Mouse (Mus musculus): ENCODE results near the gene Scpep1. TPM values are rescaled to one million over a fixed set of nuclear protein-coding genes. Genes with fewer than 3 reads are reported as not detected.
"Not testable (repeated sequence)": the region's sequence is repeated elsewhere in the genome, so short reads cannot be mapped to it uniquely, and the experiment has no call there.

Scpep1 gene
- total and polyA plus RNA-seq, 2 experiments from 2014 or later, result 26.0 to 33.3 TPM

DNA sequence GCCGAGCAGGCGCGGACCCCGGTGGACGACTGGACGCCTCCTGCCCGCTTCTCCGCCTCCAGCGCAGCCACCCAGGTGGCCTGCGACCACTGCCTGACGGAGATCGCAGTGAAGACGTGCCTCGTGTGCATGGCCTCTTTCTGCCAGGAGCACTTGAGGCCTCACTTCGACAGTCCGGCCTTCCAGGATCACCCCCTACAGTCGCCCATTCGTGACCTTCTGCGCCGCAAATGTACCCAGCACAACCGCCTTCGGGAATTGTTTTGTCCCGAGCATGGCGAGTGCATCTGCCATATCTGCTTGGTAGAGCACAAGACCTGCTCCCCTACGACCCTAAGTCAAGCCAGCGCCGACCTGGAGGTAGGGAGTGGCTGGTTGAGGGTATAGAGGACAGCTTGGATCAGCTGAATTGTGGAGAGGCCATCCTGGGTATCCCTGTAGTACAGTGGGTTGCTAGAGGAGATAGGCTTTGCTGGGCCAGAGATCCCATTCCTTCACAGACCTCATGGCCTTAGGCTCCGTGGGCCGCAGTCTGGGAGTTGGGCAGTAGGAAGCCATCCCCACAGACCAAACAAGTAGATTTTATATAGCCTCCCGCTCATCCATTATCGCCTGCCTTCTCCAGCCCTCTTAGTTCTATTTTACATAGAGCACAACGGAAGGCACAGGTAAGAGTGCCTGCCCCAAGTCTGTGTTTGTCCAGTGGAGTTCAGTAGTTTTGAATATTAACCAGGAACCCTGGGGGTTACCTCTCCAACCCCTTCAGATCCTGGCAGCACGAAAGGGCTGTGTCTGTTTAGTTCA lies 44.7 kb upstream of the Scpep1 start:
- WGBS, result 32% methylated on average over 33 of the region's 33 CpGs
- H3K4me1 ChIP-seq (ENCODE audit: insufficient read depth, low read length), result no peaks in the 10 kb centered on the region; the same call in 1 of the 2 replicates
- H3K27me3 ChIP-seq (ENCODE audit: insufficient read depth, low read length), result peaks cover 11% of the 10 kb centered on the region; the same call in 1 of the 2 replicates
- no peaks in the 10 kb centered on the region for H3K36me3 ChIP-seq (ENCODE audit: insufficient read depth, low read length)
- no peak for ATAC-seq
- peak overlapping the region; percentile 48 for H3K9ac ChIP-seq (replicated peaks; ENCODE audit: low read length)
- H3K9me3 ChIP-seq (ENCODE audit: low read length), result no peaks in the 10 kb centered on the region
- no peak for TF ChIP-seq CTCF (IDR thresholded peaks at IDR 0.05; ENCODE audit: low read depth)
- no peak for DNase-seq (ENCODE audit: low spot score)
- H3K4me2 ChIP-seq (ENCODE audit: low read depth, low read length), result peak overlapping the region; percentile 50
- H3K27ac ChIP-seq, result peak overlapping the region; percentile 45; the same call in 1 of the 2 replicates
- H3K4me3 ChIP-seq (ENCODE audit: low read length), result peak overlapping the region; percentile 40

DNA sequence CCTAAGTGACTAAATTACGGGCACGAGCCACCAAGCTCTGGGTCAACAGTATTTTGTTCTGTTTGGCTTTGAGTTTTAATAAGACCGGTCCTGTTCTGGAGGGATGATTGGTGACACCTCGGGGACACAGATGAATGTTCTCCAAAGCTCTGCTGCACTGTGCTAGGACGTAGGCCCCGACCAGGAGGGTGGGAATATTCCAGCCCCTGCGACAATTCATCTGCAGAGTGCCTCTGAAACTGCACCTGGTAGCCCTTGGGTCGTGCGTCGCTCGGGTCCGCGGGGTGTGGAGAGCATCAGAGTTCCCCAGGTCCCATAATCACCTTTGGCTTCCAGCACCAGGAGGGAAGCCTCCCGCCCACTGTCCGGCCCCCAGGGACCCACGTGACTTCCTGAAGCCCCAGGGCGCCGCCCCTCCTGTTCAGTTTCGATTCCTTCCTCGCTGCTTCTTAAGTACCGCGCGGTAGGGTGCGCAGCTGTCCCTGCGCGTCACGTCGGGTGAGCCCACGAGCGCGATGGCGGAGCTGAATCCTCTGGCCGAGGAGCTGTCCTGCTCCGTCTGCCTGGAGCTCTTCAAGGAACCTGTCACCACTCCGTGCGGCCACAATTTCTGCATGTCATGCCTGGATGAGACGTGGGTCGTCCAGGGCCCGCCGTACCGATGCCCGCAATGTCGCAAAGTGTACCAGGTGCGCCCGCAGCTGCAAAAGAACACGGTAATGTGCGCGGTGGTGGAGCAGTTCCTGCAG lies 43.9 kb upstream of the Scpep1 start, which contains the start of gene Trim25:
Gene Trim25, plus strand, starts transcription at position 403 of the 749 bp plus-strand sequence.
- Histone ChIP-seq H3K27ac (peak within 1 kb of the TSS; percentile 45; the same call in 1 of the 2 replicates), H3K36me3 (ENCODE audit: insufficient read depth, low read length) (no peaks in the 10 kb centered on the region), H3K9me3 (ENCODE audit: low read length) (no peaks in the 10 kb centered on the region), H3K4me2 (ENCODE audit: low read depth, low read length) (peak within 1 kb of the TSS; percentile 50), H3K4me3 (ENCODE audit: low read length) (peak within 1 kb of the TSS; percentile 40), H3K4me1 (ENCODE audit: insufficient read depth, low read length) (no peaks in the 10 kb centered on the region; the same call in 1 of the 2 replicates), H3K9ac (replicated peaks; ENCODE audit: low read length) (peak within 1 kb of the TSS; percentile 48), H3K27me3 (ENCODE audit: insufficient read depth, low read length) (peaks cover 11% of the 10 kb centered on the region; the same call in 1 of the 2 replicates)
- DNase-seq (ENCODE audit: low spot score) (peak; percentile 75), ATAC-seq (peak; percentile 65)
- TF ChIP-seq CTCF (IDR thresholded peaks at IDR 0.05; ENCODE audit: low read depth), result no peak
- 4% methylated on average over 48 of the region's 48 CpGs for WGBS

DNA sequence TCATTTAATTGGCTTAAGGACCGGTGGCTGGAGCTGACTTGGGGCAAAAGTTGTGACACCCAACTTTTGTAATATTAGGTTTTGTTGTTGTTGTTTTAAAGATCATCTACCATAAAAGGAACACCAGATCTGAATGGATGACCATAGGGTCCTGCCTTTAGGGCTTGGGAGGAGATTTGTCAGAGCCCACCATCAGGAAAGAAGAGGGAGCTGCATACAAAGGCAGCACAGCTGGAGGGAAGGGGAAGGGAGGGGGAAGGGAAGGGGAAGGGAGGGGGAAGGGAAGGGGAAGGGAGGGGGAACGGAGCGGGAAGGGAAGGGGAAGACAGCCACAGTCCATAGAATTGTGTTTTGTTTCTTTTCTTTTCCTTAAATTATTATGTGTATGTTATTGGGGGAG lies 43.1 kb upstream of the Scpep1 start:
- H3K9me3 ChIP-seq (ENCODE audit: low read length), result no peaks in the 10 kb centered on the region
- no peak for ATAC-seq
- H3K27me3 ChIP-seq (ENCODE audit: insufficient read depth, low read length), result peaks cover 11% of the 10 kb centered on the region; the same call in 1 of the 2 replicates
- no peak for DNase-seq (ENCODE audit: low spot score)
- WGBS, result 12% methylated on average over 3 of the region's 3 CpGs
- TF ChIP-seq CTCF (IDR thresholded peaks at IDR 0.05; ENCODE audit: low read depth), result no peak
- no peak overlapping the region for H3K4me2 ChIP-seq (ENCODE audit: low read depth, low read length)
- H3K36me3 ChIP-seq (ENCODE audit: insufficient read depth, low read length), result no peaks in the 10 kb centered on the region
- H3K4me3 ChIP-seq (ENCODE audit: low read length), result no peak overlapping the region
- H3K27ac ChIP-seq, result no peak overlapping the region
- no peak overlapping the region for H3K9ac ChIP-seq (replicated peaks; ENCODE audit: low read length)
- H3K4me1 ChIP-seq (ENCODE audit: insufficient read depth, low read length), result no peaks in the 10 kb centered on the region; the same call in 1 of the 2 replicates

GRCm38 (mm10) chr11:88997343-88997742 lies 42.1 kb upstream of the Scpep1 start:
- not testable (repeated sequence) for H3K4me1 ChIP-seq (ENCODE audit: insufficient read depth, low read length); ATAC-seq; H3K36me3 ChIP-seq (ENCODE audit: insufficient read depth, low read length); H3K4me2 ChIP-seq (ENCODE audit: low read depth, low read length); H3K9ac ChIP-seq (replicated peaks; ENCODE audit: low read length); H3K4me3 ChIP-seq (ENCODE audit: low read length); DNase-seq (ENCODE audit: low spot score); H3K27ac ChIP-seq; H3K9me3 ChIP-seq (ENCODE audit: low read length)
- WGBS, result 89% methylated on average over 5 of the region's 5 CpGs
- TF ChIP-seq CTCF (IDR thresholded peaks at IDR 0.05; ENCODE audit: low read depth), result peak; percentile 12; the same call in 1 of the 2 replicates
- H3K27me3 ChIP-seq (ENCODE audit: insufficient read depth, low read length), result peaks cover 11% of the 10 kb centered on the region; the same call in 1 of the 2 replicates

DNA sequence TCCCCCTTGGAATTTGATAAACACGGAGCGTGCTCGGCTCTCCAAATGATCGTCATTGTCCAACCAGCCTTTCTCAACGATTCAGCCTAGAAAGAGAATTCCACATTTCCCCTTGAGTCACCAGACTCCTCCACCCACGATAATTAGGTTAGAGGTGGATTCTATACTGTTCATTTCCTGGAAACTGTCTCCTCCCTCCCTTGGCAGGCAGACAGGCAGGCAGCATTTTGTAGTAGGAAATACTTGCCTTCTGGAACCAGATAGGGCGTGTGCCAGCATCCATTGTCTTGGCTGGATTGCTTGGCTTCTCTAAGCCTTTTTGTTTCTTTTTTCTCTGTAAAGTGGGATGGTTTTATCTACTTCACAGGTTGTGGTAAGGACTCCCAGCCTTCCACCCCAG lies 41.2 kb upstream of the Scpep1 start:
- H3K9ac ChIP-seq (replicated peaks; ENCODE audit: low read length), result no peak overlapping the region
- no peaks in the 10 kb centered on the region for H3K36me3 ChIP-seq (ENCODE audit: insufficient read depth, low read length)
- WGBS, result 67% methylated on average over 7 of the region's 7 CpGs
- H3K4me1 ChIP-seq (ENCODE audit: insufficient read depth, low read length), result no peaks in the 10 kb centered on the region; the same call in 1 of the 2 replicates
- H3K4me3 ChIP-seq (ENCODE audit: low read length), result no peak overlapping the region
- H3K27me3 ChIP-seq (ENCODE audit: insufficient read depth, low read length), result peaks cover 11% of the 10 kb centered on the region; the same call in 1 of the 2 replicates
- ATAC-seq (no peak), DNase-seq (ENCODE audit: low spot score) (no peak)
- no peak for TF ChIP-seq CTCF (IDR thresholded peaks at IDR 0.05; ENCODE audit: low read depth)
- H3K27ac ChIP-seq, result no peak overlapping the region
- no peaks in the 10 kb centered on the region for H3K9me3 ChIP-seq (ENCODE audit: low read length)
- no peak overlapping the region for H3K4me2 ChIP-seq (ENCODE audit: low read depth, low read length)

DNA sequence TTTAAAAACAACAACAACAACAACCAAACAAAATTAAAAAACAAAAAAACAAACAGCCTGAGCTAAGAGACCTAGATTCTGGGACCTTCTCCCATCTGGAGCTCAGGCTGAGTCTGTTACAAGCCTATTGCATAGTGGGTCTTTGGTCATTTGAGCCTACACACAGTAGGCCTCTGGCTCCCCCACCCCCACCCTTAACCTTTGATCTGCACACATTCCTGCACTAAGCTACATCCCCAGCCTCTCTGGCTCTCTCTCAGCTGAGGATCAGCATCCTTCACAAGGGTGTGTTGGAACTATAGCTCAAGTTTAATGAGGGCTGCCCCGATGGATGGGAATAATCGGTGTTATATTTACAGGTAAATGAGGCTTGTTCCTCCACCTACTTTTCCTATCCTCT lies 40.4 kb upstream of the Scpep1 start:
- no peak overlapping the region for H3K27ac ChIP-seq

More for the DNA sequence above, 40.4 kb upstream of the Scpep1 start:
- no peaks in the 10 kb centered on the region for H3K9me3 ChIP-seq (ENCODE audit: low read length)
- no peak for DNase-seq (ENCODE audit: low spot score)
- no peak overlapping the region for H3K4me3 ChIP-seq (ENCODE audit: low read length)
- TF ChIP-seq CTCF (IDR thresholded peaks at IDR 0.05; ENCODE audit: low read depth), result no peak
- H3K27me3 ChIP-seq (ENCODE audit: insufficient read depth, low read length), result peaks cover 11% of the 10 kb centered on the region; the same call in 1 of the 2 replicates
- H3K9ac ChIP-seq (replicated peaks; ENCODE audit: low read length), result no peak overlapping the region
- no peaks in the 10 kb centered on the region; the same call in 1 of the 2 replicates for H3K4me1 ChIP-seq (ENCODE audit: insufficient read depth, low read length)
- H3K36me3 ChIP-seq (ENCODE audit: insufficient read depth, low read length), result peaks cover 7% of the 10 kb centered on the region; the same call in 1 of the 2 replicates
- ATAC-seq, result no peak
- 92% methylated on average over 2 of the region's 2 CpGs for WGBS
- H3K4me2 ChIP-seq (ENCODE audit: low read depth, low read length), result no peak overlapping the region

Measured in hindbrain, postnatal 0 days (tissue).